Mouse (Mus musculus): ENCODE measurements around the gene Mark4.

The Mark4 gene

GRCm38 (mm10) chr7:19458591-19459111 is at the start of gene Mark4:
Gene Mark4, minus strand, starts transcription at chr7:19458821.
- peak; percentile 89 for DNase-seq

GRCm38 (mm10) chr7:19507612-19507981 is 49.0 kb upstream of the Mark4 start:
- peak; percentile 35 for DNase-seq

- DNase-seq: peak; percentile 83
Measured at GRCm38 (mm10) chr7:19506969-19507611, 48.5 kb upstream of the Mark4 start.

GRCm38 (mm10) chr7:19506326-19506725 is 47.7 kb upstream of the Mark4 start:
- DNase-seq: peak; percentile 37

- DNase-seq: peak; percentile 77
Measured at GRCm38 (mm10) chr7:19503481-19504068, 45.0 kb upstream of the Mark4 start.

GRCm38 (mm10) chr7:19501658-19502057 is 43.0 kb upstream of the Mark4 start:
- DNase-seq: no peak

- DNase-seq: no peak
Measured at GRCm38 (mm10) chr7:19500420-19501363, 42.1 kb upstream of the Mark4 start.

GRCm38 (mm10) chr7:19498326-19498725 is 39.7 kb upstream of the Mark4 start:
- DNase-seq: no peak

- no peak for DNase-seq
Measured at GRCm38 (mm10) chr7:19496214-19496555, 37.6 kb upstream of the Mark4 start.

- no peak for DNase-seq
Measured at GRCm38 (mm10) chr7:19495521-19496213, 37.0 kb upstream of the Mark4 start.

GRCm38 (mm10) chr7:19494751-19495474 is 36.3 kb upstream of the Mark4 start:
- no peak for DNase-seq

GRCm38 (mm10) chr7:19491731-19492130 is 33.1 kb upstream of the Mark4 start:
- peak; percentile 59 for DNase-seq

GRCm38 (mm10) chr7:19489525-19489924 is 30.9 kb upstream of the Mark4 start:
- DNase-seq: peak; percentile 28

GRCm38 (mm10) chr7:19486549-19486948 is 27.9 kb upstream of the Mark4 start:
- DNase-seq: no peak

GRCm38 (mm10) chr7:19485488-19485887 is 26.9 kb upstream of the Mark4 start:
- no peak for DNase-seq

GRCm38 (mm10) chr7:19483281-19483680 is 24.7 kb upstream of the Mark4 start:
- DNase-seq: no peak

- DNase-seq: no peak
Measured at GRCm38 (mm10) chr7:19477624-19478384, 19.2 kb upstream of the Mark4 start.

- DNase-seq: no peak
Measured at GRCm38 (mm10) chr7:19477084-19477483, 18.5 kb upstream of the Mark4 start.

GRCm38 (mm10) chr7:19473875-19474443 is 15.3 kb upstream of the Mark4 start:
- DNase-seq: peak; percentile 85

- no peak for DNase-seq
Measured at GRCm38 (mm10) chr7:19472403-19472802, 13.8 kb upstream of the Mark4 start.

GRCm38 (mm10) chr7:19470308-19470707 is 11.7 kb upstream of the Mark4 start:
- no peak for DNase-seq
